Mouse (Mus musculus): ENCODE measurements around the gene Angptl4. TPM values are rescaled to one million over a fixed set of nuclear protein-coding genes. Genes with fewer than 3 reads are reported as not detected.
A peak's percentile ranks its signal among the peaks of the same experiment; 100 is the strongest.

The Angptl4 gene
- polyA plus RNA-seq, 1 experiment from 2014 or later: 55.9 TPM

- Histone ChIP-seq H3K4me3 (no peak overlapping the region), H3K9ac (no peak overlapping the region), H3K9me3 (no peaks in the 10 kb centered on the region), H3K27ac (no peak overlapping the region), H3K27me3 (no peaks in the 10 kb centered on the region), H3K36me3 (no peaks in the 10 kb centered on the region), H3K4me1 (no peaks in the 10 kb centered on the region), H3K4me2 (replicated peaks) (no peak overlapping the region)
- 62% methylated on average over 1 of the region's 1 CpGs for WGBS
- no peak for ATAC-seq (ENCODE audit: low FRiP score, low read depth)
Observed at GRCm38 (mm10) chr17:33799277-33799676, 17.6 kb upstream of the Angptl4 start.

- H3K27ac ChIP-seq: no peak overlapping the region
- no peak overlapping the region for H3K9ac ChIP-seq
- H3K4me2 ChIP-seq (replicated peaks): no peak overlapping the region
- no peaks in the 10 kb centered on the region for H3K4me1 ChIP-seq
- no peaks in the 10 kb centered on the region for H3K27me3 ChIP-seq
- H3K36me3 ChIP-seq: no peaks in the 10 kb centered on the region
- WGBS: 58% methylated on average over 3 of the region's 3 CpGs
- ATAC-seq (ENCODE audit: low FRiP score, low read depth): no peak
- no peak overlapping the region for H3K4me3 ChIP-seq
- no peaks in the 10 kb centered on the region for H3K9me3 ChIP-seq
Observed at GRCm38 (mm10) chr17:33798306-33798705, 16.7 kb upstream of the Angptl4 start.

- Histone ChIP-seq H3K4me2 (replicated peaks) (no peak overlapping the region), H3K4me3 (no peak overlapping the region), H3K4me1 (no peaks in the 10 kb centered on the region), H3K9ac (no peak overlapping the region), H3K9me3 (no peaks in the 10 kb centered on the region), H3K27ac (no peak overlapping the region), H3K36me3 (no peaks in the 10 kb centered on the region), H3K27me3 (no peaks in the 10 kb centered on the region)
- ATAC-seq (ENCODE audit: low FRiP score, low read depth): no peak
- WGBS: 80% methylated on average over 4 of the region's 4 CpGs
Observed at GRCm38 (mm10) chr17:33788732-33789131, 7.1 kb upstream of the Angptl4 start.

- Histone ChIP-seq H3K27me3 (no peaks in the 10 kb centered on the region), H3K9ac (no peak overlapping the region), H3K27ac (no peak overlapping the region), H3K4me3 (no peak overlapping the region), H3K4me1 (peaks cover 23% of the 10 kb centered on the region), H3K4me2 (replicated peaks) (no peak overlapping the region), H3K36me3 (no peaks in the 10 kb centered on the region), H3K9me3 (no peaks in the 10 kb centered on the region)
- 79% methylated on average over 18 of the region's 18 CpGs for WGBS
- no peak for ATAC-seq (ENCODE audit: low FRiP score, low read depth)
Observed at GRCm38 (mm10) chr17:33786375-33786774, 4.7 kb upstream of the Angptl4 start.

GRCm38 (mm10) chr17:33784939-33785338 lies 3.3 kb upstream of the Angptl4 start:
- no peak overlapping the region for H3K27ac ChIP-seq
- no peaks in the 10 kb centered on the region for H3K36me3 ChIP-seq
- no peaks in the 10 kb centered on the region for H3K27me3 ChIP-seq
- H3K4me2 ChIP-seq (replicated peaks): no peak overlapping the region
- H3K4me1 ChIP-seq: peaks cover 37% of the 10 kb centered on the region
- WGBS: 87% methylated on average over 2 of the region's 2 CpGs
- no peak for ATAC-seq (ENCODE audit: low FRiP score, low read depth)
- no peak overlapping the region for H3K9ac ChIP-seq
- H3K4me3 ChIP-seq: no peak overlapping the region
- H3K9me3 ChIP-seq: no peaks in the 10 kb centered on the region

- H3K27ac ChIP-seq: no peak overlapping the region
- H3K4me1 ChIP-seq: peaks cover 52% of the 10 kb centered on the region
- no peak overlapping the region for H3K4me2 ChIP-seq (replicated peaks)
- no peaks in the 10 kb centered on the region for H3K9me3 ChIP-seq
- H3K9ac ChIP-seq: no peak overlapping the region
- no peak for ATAC-seq (ENCODE audit: low FRiP score, low read depth)
- H3K27me3 ChIP-seq: no peaks in the 10 kb centered on the region
- H3K4me3 ChIP-seq: no peak overlapping the region
- peaks cover under 1% of the 10 kb centered on the region; the same call in 1 of the 2 replicates for H3K36me3 ChIP-seq
Observed at GRCm38 (mm10) chr17:33783408-33783807, 1.8 kb upstream of the Angptl4 start.

GRCm38 (mm10) chr17:33782067-33782466 lies 437 bp upstream of the Angptl4 start:
- peaks cover 14% of the 10 kb centered on the region for H3K36me3 ChIP-seq
- no peaks in the 10 kb centered on the region for H3K27me3 ChIP-seq
- peak overlapping the region; percentile 94; the same call in 1 of the 2 replicates for H3K27ac ChIP-seq
- H3K9ac ChIP-seq: peak overlapping the region; percentile 72
- H3K4me1 ChIP-seq: peaks cover 58% of the 10 kb centered on the region
- no peaks in the 10 kb centered on the region for H3K9me3 ChIP-seq
- ATAC-seq (ENCODE audit: low FRiP score, low read depth): no peak
- WGBS: 38% methylated on average over 4 of the region's 4 CpGs
- H3K4me2 ChIP-seq (replicated peaks): peak overlapping the region; percentile 87
- peak overlapping the region; percentile 54 for H3K4me3 ChIP-seq

- peak overlapping the region; percentile 87 for H3K4me2 ChIP-seq (replicated peaks)
- H3K4me3 ChIP-seq: peak overlapping the region; percentile 54
- no peaks in the 10 kb centered on the region for H3K27me3 ChIP-seq
- ATAC-seq (ENCODE audit: low FRiP score, low read depth): no peak
- H3K27ac ChIP-seq: peak overlapping the region; percentile 94
- H3K9me3 ChIP-seq: no peaks in the 10 kb centered on the region
- peaks cover 58% of the 10 kb centered on the region for H3K4me1 ChIP-seq
- WGBS: 77% methylated on average over 5 of the region's 5 CpGs
- peak overlapping the region; percentile 72 for H3K9ac ChIP-seq
- peaks cover 30% of the 10 kb centered on the region for H3K36me3 ChIP-seq
Observed at GRCm38 (mm10) chr17:33780431-33780830, 1.2 kb downstream of the Angptl4 start.

DNA sequence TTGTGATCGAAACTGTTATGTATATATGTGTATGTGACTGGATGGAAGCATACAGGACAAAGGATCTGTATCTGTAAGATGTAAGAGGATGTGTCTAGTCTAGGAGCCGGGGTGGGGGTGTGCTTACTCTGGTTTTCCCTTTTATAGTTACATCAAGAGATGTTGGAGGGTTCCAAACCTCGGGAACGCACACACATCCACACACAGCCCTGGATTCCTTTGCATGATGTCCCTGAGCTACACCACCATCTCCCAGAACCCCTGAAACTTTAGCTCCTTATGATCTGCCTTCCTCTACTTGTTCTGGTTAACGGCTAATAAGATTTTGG lies 1.7 kb downstream of the Angptl4 start:
- Histone ChIP-seq H3K9ac (0 out of 2 replicates have a peak overlapping the region, but pooled peaks have one; percentile 31), H3K9me3 (no peaks in the 10 kb centered on the region), H3K4me3 (peak overlapping the region; percentile 54), H3K4me1 (peaks cover 58% of the 10 kb centered on the region), H3K4me2 (replicated peaks) (peak overlapping the region; percentile 87), H3K27ac (peak overlapping the region; percentile 94), H3K27me3 (no peaks in the 10 kb centered on the region), H3K36me3 (peaks cover 35% of the 10 kb centered on the region)
- 60% methylated on average over 5 of the region's 5 CpGs for WGBS
- 0 out of 2 replicates have a peak, but pooled peaks have one; percentile 0 for ATAC-seq (ENCODE audit: low FRiP score, low read depth)

- Histone ChIP-seq H3K9me3 (no peaks in the 10 kb centered on the region), H3K36me3 (peaks cover 40% of the 10 kb centered on the region), H3K27ac (peak overlapping the region; percentile 94), H3K4me3 (peak overlapping the region; percentile 54), H3K4me2 (replicated peaks) (peak overlapping the region; percentile 87), H3K9ac (0 out of 2 replicates have a peak overlapping the region, but pooled peaks have one; percentile 14), H3K4me1 (peaks cover 58% of the 10 kb centered on the region), H3K27me3 (no peaks in the 10 kb centered on the region)
- peak; percentile 90 for ATAC-seq (ENCODE audit: low FRiP score, low read depth)
- WGBS: 17% methylated on average over 9 of the region's 9 CpGs
Observed at GRCm38 (mm10) chr17:33779271-33779966, 2.2 kb downstream of the Angptl4 start.

DNA sequence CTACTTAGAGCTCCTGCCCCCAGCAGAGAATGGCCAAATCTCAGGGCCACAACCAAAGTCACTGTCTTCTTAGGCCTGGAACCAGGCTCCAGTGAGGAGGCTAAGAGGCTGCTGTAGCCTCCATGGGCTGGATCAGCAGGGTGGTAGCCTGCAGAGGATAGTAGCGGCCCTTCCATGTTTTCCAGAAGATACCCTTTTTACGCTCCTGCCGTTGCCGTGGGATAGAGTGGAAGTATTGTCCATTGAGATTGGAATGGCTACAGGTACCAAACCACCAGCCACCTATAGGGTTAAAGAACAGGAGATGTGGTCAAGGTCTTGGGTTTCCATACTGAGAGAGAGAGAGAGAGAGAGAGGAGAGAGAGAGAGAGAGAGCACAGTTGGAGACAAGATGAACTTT lies 6.3 kb downstream of the Angptl4 start:
- peaks cover 43% of the 10 kb centered on the region for H3K36me3 ChIP-seq
- no peak overlapping the region for H3K9ac ChIP-seq
- no peak overlapping the region for H3K4me2 ChIP-seq (replicated peaks)
- no peak overlapping the region for H3K27ac ChIP-seq
- no peaks in the 10 kb centered on the region for H3K9me3 ChIP-seq
- peaks cover 25% of the 10 kb centered on the region for H3K4me1 ChIP-seq
- H3K27me3 ChIP-seq: no peaks in the 10 kb centered on the region
- 98% methylated on average over 4 of the region's 4 CpGs for WGBS
- no peak for ATAC-seq (ENCODE audit: low FRiP score, low read depth)
- H3K4me3 ChIP-seq: no peak overlapping the region

GRCm38 (mm10) chr17:33774573-33775155 lies 7.0 kb downstream of the Angptl4 start:
- no peak overlapping the region for H3K27ac ChIP-seq
- no peak for ATAC-seq (ENCODE audit: low FRiP score, low read depth)
- H3K27me3 ChIP-seq: no peaks in the 10 kb centered on the region
- H3K4me2 ChIP-seq (replicated peaks): no peak overlapping the region
- no peaks in the 10 kb centered on the region for H3K9me3 ChIP-seq
- peaks cover 43% of the 10 kb centered on the region for H3K36me3 ChIP-seq
- H3K9ac ChIP-seq: no peak overlapping the region
- no peak overlapping the region for H3K4me3 ChIP-seq
- peaks cover 19% of the 10 kb centered on the region for H3K4me1 ChIP-seq
- WGBS: 89% methylated on average over 8 of the region's 8 CpGs

Data from limb, embryonic 13.5 days (tissue).